Mouse (Mus musculus) heart, postnatal 4 days (tissue): ENCODE results near the gene Ptprn2. TPM values are rescaled to one million over a fixed set of nuclear protein-coding genes. Genes with fewer than 3 reads are reported as not detected.

Experiments
- DNase-seq: peaks from one replicate; pipeline ENCODE4 v3.0.0; 2021
- total RNA-seq, 2 experiments: library from RNA; stranded (reverse); gene quantifications; 2 replicates each; pipeline ENCODE4 v1.2.3; 2021

The Ptprn2 gene
- total RNA-seq, 2 experiments from 2014 or later, result 0.29 to 0.34 TPM

- DNase-seq, result no peak
These were observed 302.8 kb downstream of the Ptprn2 start for GRCm38 (mm10) chr12:116788346-116788745.

- no peak for DNase-seq
These were observed 317.8 kb downstream of the Ptprn2 start for GRCm38 (mm10) chr12:116803331-116803730.

- DNase-seq, result no peak
These were observed 319.2 kb downstream of the Ptprn2 start for GRCm38 (mm10) chr12:116804712-116805111.

GRCm38 (mm10) chr12:116805129-116805809, 319.7 kb downstream of the Ptprn2 start:
- DNase-seq, result no peak

GRCm38 (mm10) chr12:116806089-116806488, 320.6 kb downstream of the Ptprn2 start:
- DNase-seq, result no peak

- no peak for DNase-seq
These were observed 327.5 kb downstream of the Ptprn2 start for GRCm38 (mm10) chr12:116813012-116813411.

- DNase-seq, result no peak
These were observed 334.3 kb downstream of the Ptprn2 start for GRCm38 (mm10) chr12:116819836-116820235.

- no peak for DNase-seq
These were observed 337.8 kb downstream of the Ptprn2 start for GRCm38 (mm10) chr12:116823341-116823740.

- no peak for DNase-seq
These were observed 342.2 kb downstream of the Ptprn2 start for GRCm38 (mm10) chr12:116827748-116828147.

- no peak for DNase-seq
These were observed 353.2 kb downstream of the Ptprn2 start for GRCm38 (mm10) chr12:116838611-116839192.

- no peak for DNase-seq
These were observed 357.3 kb downstream of the Ptprn2 start for GRCm38 (mm10) chr12:116842723-116843272.

GRCm38 (mm10) chr12:116846220-116846619, 360.7 kb downstream of the Ptprn2 start:
- DNase-seq, result no peak

GRCm38 (mm10) chr12:116847021-116847420, 361.5 kb downstream of the Ptprn2 start:
- no peak for DNase-seq

- no peak for DNase-seq
These were observed 370.8 kb downstream of the Ptprn2 start for GRCm38 (mm10) chr12:116856307-116856706.

GRCm38 (mm10) chr12:116861360-116862017, 376.0 kb downstream of the Ptprn2 start:
- DNase-seq, result no peak

GRCm38 (mm10) chr12:116863291-116863899, 377.9 kb downstream of the Ptprn2 start:
- DNase-seq, result no peak

GRCm38 (mm10) chr12:116873866-116874585, 388.5 kb downstream of the Ptprn2 start:
- no peak for DNase-seq

- no peak for DNase-seq
These were observed 402.2 kb downstream of the Ptprn2 start for GRCm38 (mm10) chr12:116887496-116888281.

GRCm38 (mm10) chr12:116888856-116889255, 403.3 kb downstream of the Ptprn2 start:
- no peak for DNase-seq

- no peak for DNase-seq
These were observed 407.1 kb downstream of the Ptprn2 start for GRCm38 (mm10) chr12:116892584-116892983.

GRCm38 (mm10) chr12:116896651-116897050, 411.1 kb downstream of the Ptprn2 start:
- DNase-seq, result no peak
